Mouse (Mus musculus) c-Kit-positive CD71-positive TER-119-negative erythroid progenitor cells, embryonic 14.5 days (primary cell): ENCODE results near the gene Dop1b.

Experiments used
- DNase-seq: peaks from one replicate; pipeline ENCODE4 v3.0.0-alpha.2; 2013; ENCODE audit warnings: low read depth

Dop1b gene

GRCm38 (mm10) chr16:93830071-93830470 is 118.4 kb downstream of the Dop1b start:
- no peak for DNase-seq

- DNase-seq: no peak
These were observed 119.2 kb downstream of the Dop1b start for GRCm38 (mm10) chr16:93830916-93831315.

- peak; percentile 99 for DNase-seq
These were observed 120.1 kb downstream of the Dop1b start, which contains the start of gene Morc3 for GRCm38 (mm10) chr16:93831627-93832395. Gene Morc3 (plus strand): TSS chr16:93832121.

- DNase-seq: peak; percentile 53
These were observed 121.0 kb downstream of the Dop1b start for GRCm38 (mm10) chr16:93832451-93833276.

GRCm38 (mm10) chr16:93833551-93833950 is 121.8 kb downstream of the Dop1b start:
- DNase-seq: no peak

GRCm38 (mm10) chr16:93834076-93834475 is 122.4 kb downstream of the Dop1b start:
- no peak for DNase-seq

GRCm38 (mm10) chr16:93839049-93839448 is 127.3 kb downstream of the Dop1b start:
- DNase-seq: no peak

- DNase-seq: no peak
These were observed 138.8 kb downstream of the Dop1b start for GRCm38 (mm10) chr16:93850527-93850926.

- DNase-seq: no peak
These were observed 148.3 kb downstream of the Dop1b start for GRCm38 (mm10) chr16:93859967-93860366.
